Mouse (Mus musculus) gastrocnemius, postnatal 14 days (tissue): ENCODE data around the gene Stard8. TPM values are rescaled to one million over a fixed set of nuclear protein-coding genes. Genes with fewer than 3 reads are reported as not detected.
A peak's percentile ranks its signal among the peaks of the same experiment; 100 is the strongest.
"Not testable (repeated sequence)": the region's sequence is repeated elsewhere in the genome, so short reads cannot be mapped to it uniquely, and the experiment has no call there.

Experiments used
- DNase-seq: peaks from one replicate; pipeline ENCODE4 v3.0.0; 2021; ENCODE audit warnings: mixed read lengths
- intact Hi-C: fragments of 180-260 bp; cut with DNase I; formaldehyde crosslinking; loops from one replicate; pipeline ENCODE4 v1.15.1; 2025; ENCODE audit warnings: low total_unique reads
- long read RNA-seq, 2 experiments: library from polyadenylated mRNA; stranded (forward); transcript quantifications; one replicate each; pipeline ENCODE4 v2.0.0; 2021
- total RNA-seq, 2 experiments: library from RNA; stranded (reverse); gene quantifications; 2 replicates each; pipeline ENCODE4 v1.2.3; 2021

The Stard8 gene
- total RNA-seq: 10 to 100 TPM; 25.3 TPM
- long read RNA-seq, experiment 1, full-length matches to known transcripts: 5 of 20 reads
- long read RNA-seq, experiment 1, partial matches to known transcripts: 11 of 20 reads
- long read RNA-seq, experiment 1, other reads (novel, unspliced or antisense): 4 of 20 reads
- long read RNA-seq, experiment 2, full-length matches to known transcripts: 3 of 15 reads
- long read RNA-seq, experiment 2, partial matches to known transcripts: 4 of 15 reads
- long read RNA-seq, experiment 2, other reads (novel, unspliced or antisense): 8 of 15 reads

DNA sequence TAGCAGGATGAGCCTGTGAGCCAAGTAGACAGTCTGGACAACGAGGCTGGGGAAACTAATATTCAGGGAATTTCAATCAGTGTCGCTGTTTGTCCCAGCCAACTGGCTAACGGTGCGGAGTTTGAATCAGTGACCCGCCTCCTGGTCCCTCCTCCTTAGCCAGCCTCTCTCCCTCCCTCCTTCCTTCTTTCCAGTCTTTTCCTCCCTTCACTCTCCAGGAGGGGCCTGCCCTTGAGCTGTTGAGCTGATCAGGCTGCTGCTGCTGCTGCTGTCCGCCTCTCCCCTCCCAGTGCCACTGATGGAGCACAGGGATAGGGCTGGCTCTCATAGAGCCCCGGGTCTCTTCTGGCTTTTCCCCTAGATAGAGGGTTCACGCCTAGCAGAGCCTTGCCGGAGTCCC is at the start of gene Stard8:
Gene Stard8 (plus strand): TSS at position 203 of the 400 bp plus-strand sequence.
- intact Hi-C loops: no loop called here
- DNase-seq: no peak

- DNase-seq: no peak
- intact Hi-C loops: no loop called here
Observed at GRCm38 (mm10) chrX:98953941-98954340, 49.1 kb upstream of the Stard8 start.

DNA sequence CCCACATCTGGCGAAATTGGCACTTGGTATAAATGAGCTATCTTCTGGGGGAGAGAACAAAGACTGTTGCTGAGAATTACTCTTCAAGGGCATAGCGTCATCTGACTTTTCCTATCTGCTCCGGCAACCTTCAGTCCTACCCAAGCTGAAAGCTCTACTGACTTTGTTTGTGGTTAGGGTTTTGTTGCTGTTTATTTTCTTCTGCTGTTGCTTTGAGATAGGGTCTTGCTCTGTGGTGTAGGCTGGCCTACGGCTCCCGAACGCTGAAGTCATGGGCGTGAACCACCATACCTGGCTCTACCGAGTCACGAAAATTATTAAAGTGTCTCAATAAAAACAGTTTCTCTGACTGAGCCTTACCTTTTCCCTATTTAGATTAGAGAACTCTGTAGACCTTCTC is 44.8 kb upstream of the Stard8 start:
- intact Hi-C loops: no loop called here

GRCm38 (mm10) chrX:98959050-98959449 is 44.0 kb upstream of the Stard8 start:
- intact Hi-C loops: no loop called here
- DNase-seq: no peak

More for the DNA sequence above, 44.8 kb upstream of the Stard8 start:
- DNase-seq: no peak

GRCm38 (mm10) chrX:98963742-98964141 is 39.3 kb upstream of the Stard8 start:
- DNase-seq: no peak
- intact Hi-C loops: no loop called here

GRCm38 (mm10) chrX:98964513-98964912 is 38.5 kb upstream of the Stard8 start:
- DNase-seq: no peak
- intact Hi-C loops: no loop called here

- not testable (repeated sequence) for DNase-seq
- intact Hi-C loops: loop anchor here (5.0 kb wide), 2 partner anchors 76 to 126 kb away; no protein-coding TSS in a partner anchor
Observed at GRCm38 (mm10) chrX:98986611-98987010, 16.4 kb upstream of the Stard8 start.

DNA sequence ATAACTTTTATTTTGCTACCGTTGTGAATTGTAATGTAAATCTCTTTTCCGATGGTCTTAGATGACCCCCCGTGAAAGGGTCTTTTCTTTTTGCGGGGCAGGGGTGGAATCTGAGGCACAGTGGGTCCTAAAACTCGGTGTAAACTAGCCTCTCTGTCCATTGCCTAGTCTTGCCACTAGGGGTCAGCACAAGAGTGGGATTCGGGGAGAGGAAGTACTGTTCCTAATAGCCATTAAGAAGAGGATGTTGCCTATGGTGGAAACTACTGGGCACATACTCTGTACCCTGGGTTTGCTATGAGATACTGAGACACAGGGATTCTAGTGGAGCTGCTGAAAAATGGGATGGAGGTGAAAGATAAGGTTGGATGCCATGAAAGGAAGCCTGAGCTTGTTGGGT is 13.5 kb upstream of the Stard8 start:
- intact Hi-C loops: loop anchor here (5.0 kb wide), 2 partner anchors 73 to 123 kb away; no protein-coding TSS in a partner anchor
- DNase-seq: peak; percentile 57

DNA sequence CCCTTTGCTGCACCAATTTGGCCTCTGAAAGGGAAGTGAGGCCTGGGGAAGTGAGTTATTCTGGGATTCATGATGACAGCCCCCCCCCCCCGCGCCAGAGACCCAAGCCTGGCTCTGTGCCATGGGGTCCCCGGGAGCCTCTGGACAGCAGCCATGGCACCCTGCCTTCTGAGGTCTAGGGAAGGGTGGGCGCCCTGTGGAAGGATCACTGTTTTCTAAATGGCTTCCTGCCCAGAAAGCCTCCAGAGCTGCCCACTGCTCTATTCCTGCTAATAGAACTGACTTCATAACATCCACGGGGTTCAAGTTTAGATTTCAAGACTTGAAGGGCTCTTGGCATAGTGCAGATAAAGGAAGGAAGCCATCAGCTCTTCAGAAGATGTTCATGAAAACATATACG is 983 bp upstream of the Stard8 start:
- intact Hi-C loops: no loop called here
- no peak for DNase-seq

GRCm38 (mm10) chrX:99010581-99010980 is 7.5 kb downstream of the Stard8 start:
- DNase-seq: no peak
- intact Hi-C loops: no loop called here

GRCm38 (mm10) chrX:99011281-99011680 is 8.2 kb downstream of the Stard8 start:
- no peak for DNase-seq
- intact Hi-C loops: no loop called here

- intact Hi-C loops: no loop called here
- no peak for DNase-seq
Observed at GRCm38 (mm10) chrX:99012486-99012885, 9.4 kb downstream of the Stard8 start.

GRCm38 (mm10) chrX:99015705-99016104 is 12.7 kb downstream of the Stard8 start:
- no peak for DNase-seq
- intact Hi-C loops: no loop called here

GRCm38 (mm10) chrX:99016987-99017386 is 13.9 kb downstream of the Stard8 start:
- DNase-seq: no peak
- intact Hi-C loops: no loop called here

DNA sequence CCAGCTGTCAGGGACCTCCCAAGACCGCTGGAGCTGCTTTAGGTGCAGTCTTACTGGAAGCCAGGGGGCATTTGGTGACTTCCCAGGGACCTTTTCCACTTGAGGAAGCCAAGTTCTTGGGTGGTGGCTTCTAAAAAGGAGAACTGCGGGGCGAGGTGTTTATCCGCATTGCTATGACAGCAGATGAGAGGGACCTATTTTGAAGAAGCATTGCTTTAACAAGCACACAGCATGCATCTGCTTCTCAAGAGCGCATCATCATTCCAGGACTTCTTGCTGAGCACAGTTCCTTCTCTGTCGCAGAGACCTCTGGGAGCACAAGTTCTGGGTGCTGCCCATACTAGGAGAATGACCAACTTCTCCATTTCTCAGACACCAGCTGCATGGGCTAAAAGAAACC is 14.8 kb downstream of the Stard8 start:
- intact Hi-C loops: no loop called here
- DNase-seq: no peak

- intact Hi-C loops: no loop called here
- DNase-seq: no peak
Observed at GRCm38 (mm10) chrX:99019303-99019702, 16.3 kb downstream of the Stard8 start.

GRCm38 (mm10) chrX:99020215-99020614 is 17.2 kb downstream of the Stard8 start:
- DNase-seq: no peak
- intact Hi-C loops: no loop called here

DNA sequence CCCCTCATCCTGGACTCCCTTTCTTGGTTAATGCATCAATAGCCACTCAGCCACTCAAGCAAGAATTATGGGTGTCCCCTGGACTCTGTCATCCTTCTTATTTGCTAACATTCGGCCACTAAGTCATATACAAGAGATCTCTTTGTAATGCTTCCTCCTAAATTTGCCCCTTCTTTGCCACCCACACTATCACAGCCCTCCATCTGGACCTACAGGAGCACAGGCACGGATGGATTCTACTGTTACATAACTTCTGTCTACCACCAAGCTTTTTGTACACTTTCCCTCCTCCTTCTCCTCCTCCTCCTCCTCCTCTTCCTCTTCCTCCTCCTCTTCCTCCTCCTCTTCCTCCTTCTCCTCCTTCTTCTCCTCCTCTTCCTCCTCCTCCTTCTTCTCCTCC is 18.5 kb downstream of the Stard8 start:
- DNase-seq: no peak
- intact Hi-C loops: no loop called here

GRCm38 (mm10) chrX:99023951-99024350 is 20.9 kb downstream of the Stard8 start:
- intact Hi-C loops: no loop called here
- DNase-seq: no peak

GRCm38 (mm10) chrX:99035407-99035806 is 32.4 kb downstream of the Stard8 start:
- DNase-seq: no peak

GRCm38 (mm10) chrX:99042451-99042951 is 39.5 kb downstream of the Stard8 start:
- DNase-seq: peak; percentile 84
- intact Hi-C loops: no loop called here

More at GRCm38 (mm10) chrX:99035407-99035806, 32.4 kb downstream of the Stard8 start:
- intact Hi-C loops: no loop called here
